Mouse (Mus musculus) thymus, adult 2 months (tissue): Measurements from ENCODE around the gene Tnfsf11.

Experiments used
- CTCF ChIP-seq: fragments of 200-500 bp; IDR thresholded peaks from 2 replicates; pipeline ENCODE4 v1.5.1; 2012; ENCODE audit warnings: mild to moderate bottlenecking, control low read depth, low read length, moderate library complexity, borderline replicate concordance; ENCODE audit not compliant: control insufficient read depth, poor library complexity, insufficient read depth; ENCODE audit errors: extremely low read depth
- POLR2A ChIP-seq: fragments of 200-500 bp; IDR thresholded peaks from 2 replicates; pipeline ENCODE4 v1.6.1; 2012; ENCODE audit warnings: mild to moderate bottlenecking, low read length, control low read depth, moderate library complexity; ENCODE audit not compliant: control insufficient read depth, poor library complexity, insufficient read depth; ENCODE audit errors: extremely low read depth

- TF ChIP-seq CTCF (no peak), POLR2A (no peak)
Observed at GRCm38 (mm10) chr14:78319580-78319979, 11.7 kb upstream of the Tnfsf11 start.
